Mouse (Mus musculus): Measurements from ENCODE around the gene Itprip. TPM values are rescaled to one million over a fixed set of nuclear protein-coding genes. Genes with fewer than 3 reads are reported as not detected.

Itprip gene
- total and polyA plus RNA-seq, 2 experiments from 2014 or later, result 1.5 to 3.5 TPM

GRCm38 (mm10) chr19:47865353-47865947 is 53.6 kb downstream of the Itprip start, which contains the start of gene Gsto2:
Gene Gsto2, plus strand, starts transcription at chr19:47865534.
- Histone ChIP-seq H3K9ac (replicated peaks; ENCODE audit: low read length, poor library complexity, severe bottlenecking) (peak within 1 kb of the TSS; percentile 83), H3K36me3 (ENCODE audit: insufficient read depth, low read length) (0 out of 2 replicates have a peak, but pooled peaks cover 3% of the 10 kb centered on the region), H3K4me2 (ENCODE audit: low read depth, low read length, poor library complexity, severe bottlenecking) (peak within 1 kb of the TSS; percentile 89), H3K4me1 (ENCODE audit: insufficient read depth, low read length) (peaks cover 5% of the 10 kb centered on the region; the same call in 1 of the 2 replicates), H3K27ac (ENCODE audit: low read depth, low read length) (peak within 1 kb of the TSS; percentile 92), H3K27me3 (ENCODE audit: insufficient read depth, low read length) (0 out of 2 replicates have a peak, but pooled peaks cover 4% of the 10 kb centered on the region), H3K4me3 (ENCODE audit: low read depth, low read length) (peak within 1 kb of the TSS; percentile 56), H3K9me3 (ENCODE audit: low read length) (no peaks in the 10 kb centered on the region)
- ATAC-seq (ENCODE audit: low FRiP score), result peak; percentile 100
- under 1% methylated on average over 49 of the region's 49 CpGs for WGBS
- DNase-seq (ENCODE audit: low spot score), result peak; percentile 98
- peak; percentile 76 for TF ChIP-seq CTCF (IDR thresholded peaks at IDR 0.05)

- H3K4me1 ChIP-seq (ENCODE audit: insufficient read depth, low read length), result peaks cover 5% of the 10 kb centered on the region; the same call in 1 of the 2 replicates
- H3K4me2 ChIP-seq (ENCODE audit: low read depth, low read length, poor library complexity, severe bottlenecking), result peak overlapping the region; percentile 89
- H3K9me3 ChIP-seq (ENCODE audit: low read length), result no peaks in the 10 kb centered on the region
- H3K27me3 ChIP-seq (ENCODE audit: insufficient read depth, low read length), result 0 out of 2 replicates have a peak, but pooled peaks cover 4% of the 10 kb centered on the region
- no peak for DNase-seq (ENCODE audit: low spot score)
- H3K27ac ChIP-seq (ENCODE audit: low read depth, low read length), result peak overlapping the region; percentile 92
- H3K9ac ChIP-seq (replicated peaks; ENCODE audit: low read length, poor library complexity, severe bottlenecking), result peak overlapping the region; percentile 83; the same call in 1 of the 2 replicates
- 84% methylated on average over 7 of the region's 7 CpGs for WGBS
- no peak for TF ChIP-seq CTCF (IDR thresholded peaks at IDR 0.05)
- 0 out of 2 replicates have a peak, but pooled peaks cover 3% of the 10 kb centered on the region for H3K36me3 ChIP-seq (ENCODE audit: insufficient read depth, low read length)
- no peak for ATAC-seq (ENCODE audit: low FRiP score)
- peak overlapping the region; percentile 56 for H3K4me3 ChIP-seq (ENCODE audit: low read depth, low read length)
Observed at GRCm38 (mm10) chr19:47864721-47865120, 54.4 kb downstream of the Itprip start.

GRCm38 (mm10) chr19:47864051-47864450 is 55.0 kb downstream of the Itprip start:
- Histone ChIP-seq H3K27ac (ENCODE audit: low read depth, low read length) (no peak overlapping the region), H3K36me3 (ENCODE audit: insufficient read depth, low read length) (0 out of 2 replicates have a peak, but pooled peaks cover 3% of the 10 kb centered on the region), H3K4me2 (ENCODE audit: low read depth, low read length, poor library complexity, severe bottlenecking) (no peak overlapping the region), H3K4me1 (ENCODE audit: insufficient read depth, low read length) (peaks cover 5% of the 10 kb centered on the region; the same call in 1 of the 2 replicates), H3K4me3 (ENCODE audit: low read depth, low read length) (no peak overlapping the region), H3K27me3 (ENCODE audit: insufficient read depth, low read length) (0 out of 2 replicates have a peak, but pooled peaks cover 4% of the 10 kb centered on the region), H3K9ac (replicated peaks; ENCODE audit: low read length, poor library complexity, severe bottlenecking) (no peak overlapping the region), H3K9me3 (ENCODE audit: low read length) (no peaks in the 10 kb centered on the region)
- DNase-seq (ENCODE audit: low spot score), result no peak
- no peak for ATAC-seq (ENCODE audit: low FRiP score)
- WGBS, result 96% methylated on average over 9 of the region's 9 CpGs
- no peak for TF ChIP-seq CTCF (IDR thresholded peaks at IDR 0.05)

GRCm38 (mm10) chr19:47862581-47862980 is 56.5 kb downstream of the Itprip start:
- no peak overlapping the region for H3K4me2 ChIP-seq (ENCODE audit: low read depth, low read length, poor library complexity, severe bottlenecking)
- no peaks in the 10 kb centered on the region for H3K9me3 ChIP-seq (ENCODE audit: low read length)
- no peak overlapping the region for H3K27ac ChIP-seq (ENCODE audit: low read depth, low read length)
- H3K27me3 ChIP-seq (ENCODE audit: insufficient read depth, low read length), result no peaks in the 10 kb centered on the region
- no peak for TF ChIP-seq CTCF (IDR thresholded peaks at IDR 0.05)
- DNase-seq (ENCODE audit: low spot score), result no peak
- H3K36me3 ChIP-seq (ENCODE audit: insufficient read depth, low read length), result 0 out of 2 replicates have a peak, but pooled peaks cover 3% of the 10 kb centered on the region
- no peak for ATAC-seq (ENCODE audit: low FRiP score)
- WGBS, result 99% methylated on average over 3 of the region's 3 CpGs
- H3K4me3 ChIP-seq (ENCODE audit: low read depth, low read length), result no peak overlapping the region
- peaks cover 5% of the 10 kb centered on the region; the same call in 1 of the 2 replicates for H3K4me1 ChIP-seq (ENCODE audit: insufficient read depth, low read length)
- no peak overlapping the region for H3K9ac ChIP-seq (replicated peaks; ENCODE audit: low read length, poor library complexity, severe bottlenecking)

GRCm38 (mm10) chr19:47859180-47859579 is 59.9 kb downstream of the Itprip start:
- H3K4me3 ChIP-seq (ENCODE audit: low read depth, low read length), result no peak overlapping the region
- DNase-seq (ENCODE audit: low spot score), result no peak
- H3K4me2 ChIP-seq (ENCODE audit: low read depth, low read length, poor library complexity, severe bottlenecking), result no peak overlapping the region
- ATAC-seq (ENCODE audit: low FRiP score), result no peak
- 94% methylated on average over 8 of the region's 8 CpGs for WGBS
- no peaks in the 10 kb centered on the region for H3K27me3 ChIP-seq (ENCODE audit: insufficient read depth, low read length)
- H3K9ac ChIP-seq (replicated peaks; ENCODE audit: low read length, poor library complexity, severe bottlenecking), result no peak overlapping the region
- 0 out of 2 replicates have a peak, but pooled peaks cover under 1% of the 10 kb centered on the region for H3K36me3 ChIP-seq (ENCODE audit: insufficient read depth, low read length)
- TF ChIP-seq CTCF (IDR thresholded peaks at IDR 0.05), result no peak
- no peaks in the 10 kb centered on the region for H3K9me3 ChIP-seq (ENCODE audit: low read length)
- H3K27ac ChIP-seq (ENCODE audit: low read depth, low read length), result no peak overlapping the region
- no peaks in the 10 kb centered on the region for H3K4me1 ChIP-seq (ENCODE audit: insufficient read depth, low read length)

All from midbrain, postnatal 0 days (tissue).